Mouse (Mus musculus) heart, adult 2 months (tissue): ENCODE data around the gene Kcna2.

ENCODE experiments used
- CTCF ChIP-seq: fragments of 200-600 bp; IDR thresholded peaks from 2 replicates; pipeline ENCODE4 v1.8.1; 2022; ENCODE audit warnings: antibody characterized with exemption, mild to moderate bottlenecking, moderate library complexity
- POLR2A ChIP-seq: fragments of 200-500 bp; IDR thresholded peaks from 2 replicates; pipeline ENCODE4 v1.6.1; 2011; ENCODE audit warnings: mild to moderate bottlenecking, low read depth, low read length, control low read depth; ENCODE audit not compliant: insufficient read depth

GRCm38 (mm10) chr3:107159859-107160324, 58.9 kb downstream of the Kcna2 start:
- TF ChIP-seq CTCF (peak; percentile 60), POLR2A (no peak)
